Mouse (Mus musculus) layer of hippocampus, postnatal 10 days (tissue): ENCODE data around the gene Prkg1. TPM values are rescaled to one million over a fixed set of nuclear protein-coding genes. Genes with fewer than 3 reads are reported as not detected.
"Not testable (repeated sequence)": the region's sequence is repeated elsewhere in the genome, so short reads cannot be mapped to it uniquely, and the experiment has no call there.

Source experiments
- DNase-seq, 2 experiments: peaks; one replicate each; pipeline ENCODE4 v3.0.0; 2021; ENCODE audit warnings: low spot score in 2 of 2
- total RNA-seq, 2 experiments: library from RNA; stranded (reverse); gene quantifications; 2 replicates each; pipeline ENCODE4 v1.2.3; 2021

Gene Prkg1
- total RNA-seq, 2 experiments from 2014 or later: 21.7 to 23.2 TPM

DNA sequence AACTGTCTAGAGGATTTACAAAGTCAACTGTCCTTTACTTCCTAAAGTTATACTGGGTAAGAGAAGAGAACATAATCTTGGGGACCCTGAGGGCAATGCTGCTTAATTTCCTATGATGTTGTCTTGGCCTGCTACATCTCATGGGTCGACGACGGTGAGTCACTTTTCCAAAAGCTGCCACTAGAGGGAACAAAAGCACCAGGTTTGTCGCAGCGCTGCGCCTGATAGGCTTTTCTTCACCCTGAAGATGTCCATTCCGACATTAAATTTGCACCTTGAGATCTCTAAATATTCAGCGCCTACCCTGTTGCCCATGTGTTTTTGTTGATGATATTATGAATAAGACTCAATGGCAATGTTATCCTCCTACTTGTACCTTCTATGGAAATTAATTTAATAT is 1100.6 kb downstream of the Prkg1 start:
- peak; percentile 72 to 80 for DNase-seq

DNA sequence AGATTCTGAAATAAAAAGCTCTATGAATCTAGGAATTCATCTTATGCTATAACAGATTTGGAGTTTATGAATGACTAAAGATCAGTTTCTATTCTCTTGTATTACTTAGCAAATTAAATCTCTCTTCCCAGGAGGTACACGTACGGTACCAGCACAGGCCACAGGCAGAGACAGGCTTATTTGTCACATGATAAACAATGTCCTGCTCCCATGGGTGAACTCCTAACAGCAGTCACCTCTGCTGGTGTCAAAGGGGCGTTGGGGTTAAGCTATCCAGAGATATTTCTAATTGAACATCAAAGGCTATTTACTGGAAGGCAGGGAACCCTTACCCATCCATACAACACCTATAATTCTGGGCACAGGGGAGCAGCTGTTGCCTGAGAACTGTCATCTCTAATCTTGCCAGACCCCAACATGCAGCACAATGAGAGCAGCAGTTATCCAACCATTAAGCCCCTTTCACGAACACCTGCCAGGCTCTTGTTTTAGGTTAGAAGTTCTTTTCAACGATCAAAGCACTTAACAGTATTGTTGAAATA is 1122.1 kb downstream of the Prkg1 start:
- DNase-seq: no peak

DNA sequence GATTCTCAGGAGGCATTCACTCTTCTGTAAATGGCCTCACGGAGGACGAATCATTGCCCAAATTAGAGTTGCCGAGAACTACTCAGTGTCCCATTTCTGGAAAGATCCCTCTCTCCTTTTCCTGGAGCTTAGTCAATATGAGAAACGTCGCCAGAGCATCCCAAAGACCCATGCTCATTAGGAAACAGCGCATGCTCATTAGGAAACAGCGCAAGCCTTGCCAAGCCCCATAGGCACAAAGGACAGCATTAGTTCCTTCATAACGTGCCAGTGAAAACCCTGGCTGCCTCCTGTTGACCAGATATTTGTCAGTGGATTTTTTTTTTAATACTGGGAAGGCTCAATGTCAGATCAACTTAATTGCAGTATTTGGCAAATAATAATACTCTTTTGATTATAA is 1127.4 kb downstream of the Prkg1 start:
- DNase-seq: peak in 1 of 2 experiments; percentile 16

DNA sequence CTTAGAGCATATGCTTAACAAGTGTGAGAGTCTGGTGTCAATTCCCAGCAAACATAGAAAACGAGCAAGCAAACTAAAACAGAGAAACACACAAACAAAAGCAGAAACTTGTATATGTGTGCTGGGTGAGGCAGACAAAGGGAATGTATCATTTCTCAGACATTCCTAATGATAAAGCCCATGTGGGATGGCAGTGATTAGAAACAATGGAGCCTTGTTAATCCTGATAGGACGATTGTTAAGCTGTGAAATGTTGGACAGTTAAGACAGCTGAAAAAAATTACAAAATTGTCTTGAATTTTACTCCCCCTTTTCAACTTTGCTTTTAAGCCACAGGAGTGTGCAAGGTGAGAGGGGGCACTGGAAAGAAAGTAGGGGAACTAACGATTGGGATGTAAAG is 1133.8 kb downstream of the Prkg1 start:
- no peak for DNase-seq

DNA sequence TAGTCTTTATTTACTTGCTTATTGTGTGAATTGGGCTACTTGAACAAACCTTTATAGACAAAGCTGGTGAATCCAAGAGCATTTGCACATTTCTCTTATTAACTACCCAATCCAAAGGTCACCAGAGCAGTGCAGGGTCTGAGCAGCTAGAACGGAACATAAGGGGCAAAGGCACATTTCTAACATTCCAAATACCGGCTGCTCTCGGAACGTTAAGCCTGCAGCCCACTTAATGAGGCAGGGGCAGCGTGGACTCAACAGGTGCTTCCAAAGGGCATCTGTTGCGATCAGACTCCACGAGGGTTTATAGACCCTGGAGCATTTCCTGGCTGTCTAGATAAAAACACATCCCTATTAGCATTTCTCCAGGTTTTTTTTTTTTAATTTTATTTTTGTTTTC is 1138.8 kb downstream of the Prkg1 start:
- no peak for DNase-seq

DNA sequence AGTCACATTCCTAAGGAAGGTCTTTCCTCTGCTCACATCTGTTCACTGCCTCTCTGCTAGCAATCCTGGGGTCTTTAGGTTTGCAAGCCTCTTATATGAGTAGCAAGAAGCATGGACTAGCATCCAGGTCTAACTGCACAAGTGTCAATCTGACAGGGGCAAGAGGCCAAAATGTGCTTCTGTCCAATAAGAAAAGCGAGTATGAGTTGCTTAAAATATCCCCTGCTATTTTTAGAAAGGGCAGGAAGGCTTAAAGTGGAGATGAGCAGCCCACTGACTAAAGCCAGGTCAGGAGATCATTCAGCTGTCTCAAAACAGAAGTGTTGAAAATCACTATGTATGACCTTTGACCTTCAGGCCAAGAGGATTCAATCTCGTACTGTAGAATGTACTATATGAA is 1139.4 kb downstream of the Prkg1 start:
- DNase-seq: no peak

DNA sequence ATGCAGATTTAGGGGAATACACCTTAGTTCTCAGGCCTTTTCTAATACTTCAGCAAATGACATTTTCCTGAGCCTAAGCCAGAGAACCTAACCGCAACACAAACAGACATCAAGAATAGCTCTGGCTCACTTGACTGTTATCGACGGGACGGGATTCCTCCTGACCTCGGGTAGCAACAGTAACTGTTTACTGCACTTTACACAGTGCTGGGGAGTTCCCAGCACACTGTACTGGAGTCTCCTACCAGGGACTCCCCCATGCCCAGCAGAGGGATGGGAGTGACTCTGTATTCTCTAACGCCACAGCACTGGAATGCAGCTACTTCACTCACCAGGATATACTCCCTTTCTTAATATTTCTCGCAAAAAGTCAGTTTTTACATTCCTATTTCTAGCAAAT is 1141.2 kb downstream of the Prkg1 start:
- DNase-seq: no peak

DNA sequence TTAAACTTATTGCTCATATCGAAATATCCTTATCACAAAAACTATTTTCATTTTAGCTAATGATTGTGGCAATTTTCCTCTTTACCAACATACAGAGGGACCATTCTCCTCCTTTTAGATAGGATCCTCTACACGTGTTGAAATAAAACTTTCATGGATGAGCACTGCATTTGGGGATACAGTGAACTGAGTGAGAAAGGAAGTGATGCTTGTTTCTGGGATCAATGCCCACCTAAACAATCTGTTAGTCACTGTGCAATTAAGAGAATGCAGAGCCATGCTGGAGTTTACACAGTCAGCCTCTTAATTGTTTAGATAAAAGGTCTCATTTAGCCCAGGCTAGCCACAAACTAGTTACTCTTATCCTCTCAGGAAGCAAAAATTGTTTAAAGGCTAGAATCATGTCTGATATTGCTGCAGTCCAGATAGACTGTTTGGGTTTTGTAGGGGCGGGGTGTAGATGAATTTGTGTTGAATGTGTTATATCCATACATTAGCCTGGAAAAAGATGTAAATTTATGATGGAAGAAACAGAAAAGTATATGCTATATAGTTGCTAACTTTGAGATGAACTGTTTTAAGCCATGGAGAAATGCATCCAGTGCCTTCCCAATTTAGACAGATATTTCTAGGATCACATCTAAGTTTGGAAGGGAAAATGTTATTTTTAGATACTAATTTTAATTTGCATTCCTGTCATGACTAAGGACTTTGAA is 1151.5 kb downstream of the Prkg1 start:
- DNase-seq: no peak

DNA sequence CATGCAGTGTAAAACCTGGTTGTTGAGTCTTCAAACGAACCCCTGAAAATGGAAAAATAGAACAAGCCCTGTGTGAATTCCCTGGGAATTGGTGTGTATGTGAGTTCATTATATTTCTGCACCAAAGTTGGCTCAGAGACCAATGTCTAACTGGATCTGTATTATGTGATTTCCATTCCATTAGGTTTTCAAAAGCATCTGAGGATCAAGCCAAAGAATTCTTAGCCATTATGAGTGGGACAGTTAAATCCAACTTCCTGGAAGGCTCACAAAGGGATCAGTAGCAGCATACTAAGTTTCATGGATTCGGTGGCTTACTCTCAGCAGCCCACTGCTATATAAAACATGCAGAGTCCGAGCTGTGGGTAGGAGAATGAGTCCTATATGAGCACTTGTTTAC is 1178.5 kb downstream of the Prkg1 start:
- no peak for DNase-seq

DNA sequence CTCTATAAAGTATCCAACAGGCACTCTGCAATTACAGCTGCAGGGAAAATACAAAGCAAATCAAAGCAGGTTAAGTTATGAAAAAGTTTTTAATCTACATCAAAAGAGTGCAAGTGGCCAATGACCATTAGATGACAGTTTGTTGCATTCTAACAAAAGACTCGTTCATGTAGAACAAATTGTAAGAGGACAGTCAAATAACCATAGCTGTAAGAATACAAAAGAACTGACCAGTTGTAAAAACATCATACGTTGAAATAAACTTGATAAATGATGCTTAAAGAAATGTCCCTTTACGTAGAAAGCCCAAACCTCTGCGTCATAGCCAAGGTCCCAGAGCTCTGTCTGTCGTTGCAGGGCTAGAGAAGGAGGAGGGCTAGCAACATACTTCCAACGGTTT is 1200.3 kb downstream of the Prkg1 start:
- DNase-seq: no peak

DNA sequence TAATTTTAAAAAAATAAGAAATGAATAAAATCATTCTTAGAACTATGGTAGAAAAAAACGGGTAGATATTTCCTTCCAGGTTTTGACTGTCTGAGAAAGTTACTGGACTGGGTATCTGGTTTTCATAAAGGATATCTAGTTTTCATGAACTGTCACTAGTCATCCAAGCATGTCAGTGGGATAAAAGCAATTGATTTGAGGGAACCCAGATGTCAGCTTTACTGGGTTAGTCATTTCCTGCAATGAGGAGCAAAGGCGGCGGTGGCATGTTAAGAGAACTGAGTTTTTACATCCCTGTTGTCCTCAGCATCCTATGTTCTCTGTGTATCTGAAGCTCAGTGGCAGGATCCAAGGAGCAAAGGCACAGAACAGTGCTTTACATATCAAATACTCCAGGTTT is 1201.0 kb downstream of the Prkg1 start:
- DNase-seq: no peak

DNA sequence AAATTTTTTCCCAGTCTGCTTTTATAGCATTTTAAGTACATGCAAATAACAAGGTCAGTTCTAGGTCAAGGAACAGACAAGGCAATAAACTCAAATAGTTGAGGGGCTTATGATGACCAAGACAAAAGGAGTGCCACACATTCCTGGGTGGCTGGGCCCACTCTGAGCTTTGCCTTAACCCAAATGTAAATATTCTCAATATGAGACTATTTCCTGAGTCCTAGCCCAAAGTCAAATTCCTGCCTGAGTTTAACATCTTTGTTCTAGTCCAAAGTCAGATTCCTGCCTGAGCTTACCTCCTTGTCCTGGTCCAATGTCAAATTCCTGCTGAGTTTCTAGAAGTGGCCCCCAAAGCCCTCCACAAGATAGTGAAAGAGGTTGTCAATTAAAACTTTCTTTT is 1206.8 kb downstream of the Prkg1 start:
- no peak for DNase-seq

DNA sequence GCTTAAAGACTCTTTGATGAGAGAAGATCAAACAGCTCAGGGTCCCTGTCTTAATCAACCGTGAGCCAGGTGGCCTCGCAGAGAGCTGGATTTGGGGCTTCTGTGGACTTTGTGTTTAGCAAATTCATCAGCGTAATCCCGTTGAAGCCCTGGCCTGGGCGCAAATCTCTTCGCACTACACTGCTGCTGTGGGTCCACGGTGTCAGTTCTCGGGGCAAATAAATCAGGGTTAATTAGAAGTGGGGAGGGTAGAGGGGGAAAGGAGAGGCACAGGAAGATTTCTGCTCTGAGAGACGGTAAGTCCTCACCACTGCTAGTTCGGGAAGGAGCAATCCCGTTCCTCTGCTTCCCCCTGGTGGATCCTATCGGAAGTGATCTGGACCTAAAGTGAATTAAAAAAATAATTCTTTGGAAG is 1210.4 kb downstream of the Prkg1 start:
- peak; percentile 83 to 86 for DNase-seq

DNA sequence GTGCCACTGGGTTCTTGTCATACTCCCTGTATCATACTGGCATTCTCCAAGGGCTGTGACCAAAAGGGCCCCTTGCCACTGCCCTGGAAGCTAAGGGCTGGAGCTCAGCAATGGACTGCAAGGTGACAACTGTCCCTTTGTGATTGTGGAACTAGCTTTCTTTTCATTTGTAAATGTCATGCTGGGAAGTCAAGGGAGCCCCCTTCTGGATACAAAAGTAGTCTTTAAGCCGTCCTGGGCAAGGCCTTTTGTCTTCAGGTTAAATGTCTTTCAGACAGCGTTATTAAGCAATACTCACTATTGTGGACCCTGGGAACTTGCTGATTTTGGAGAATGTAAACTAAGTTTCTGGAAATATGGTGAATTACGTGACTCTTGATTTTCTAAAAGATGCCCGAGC is 1211.1 kb downstream of the Prkg1 start:
- DNase-seq: no peak

DNA sequence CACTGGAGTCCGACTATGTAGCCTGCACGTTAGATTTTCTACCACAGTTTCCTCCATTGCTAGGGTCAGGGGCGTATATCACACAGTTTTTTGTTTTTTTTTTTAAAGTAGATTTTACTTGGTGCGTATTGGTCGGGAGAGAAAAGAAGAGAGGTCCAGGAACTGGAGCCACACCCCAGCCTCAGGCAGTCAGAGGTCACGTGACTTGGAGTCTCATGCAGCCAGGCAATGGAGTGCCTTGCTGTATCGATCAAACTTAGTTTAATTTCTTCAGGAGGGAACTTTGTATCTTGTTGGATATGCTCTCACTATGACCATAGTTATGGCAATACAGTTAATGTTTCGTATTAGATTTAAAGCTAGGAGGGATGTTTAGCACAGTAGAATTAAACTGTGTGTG is 1212.6 kb downstream of the Prkg1 start:
- no peak for DNase-seq

DNA sequence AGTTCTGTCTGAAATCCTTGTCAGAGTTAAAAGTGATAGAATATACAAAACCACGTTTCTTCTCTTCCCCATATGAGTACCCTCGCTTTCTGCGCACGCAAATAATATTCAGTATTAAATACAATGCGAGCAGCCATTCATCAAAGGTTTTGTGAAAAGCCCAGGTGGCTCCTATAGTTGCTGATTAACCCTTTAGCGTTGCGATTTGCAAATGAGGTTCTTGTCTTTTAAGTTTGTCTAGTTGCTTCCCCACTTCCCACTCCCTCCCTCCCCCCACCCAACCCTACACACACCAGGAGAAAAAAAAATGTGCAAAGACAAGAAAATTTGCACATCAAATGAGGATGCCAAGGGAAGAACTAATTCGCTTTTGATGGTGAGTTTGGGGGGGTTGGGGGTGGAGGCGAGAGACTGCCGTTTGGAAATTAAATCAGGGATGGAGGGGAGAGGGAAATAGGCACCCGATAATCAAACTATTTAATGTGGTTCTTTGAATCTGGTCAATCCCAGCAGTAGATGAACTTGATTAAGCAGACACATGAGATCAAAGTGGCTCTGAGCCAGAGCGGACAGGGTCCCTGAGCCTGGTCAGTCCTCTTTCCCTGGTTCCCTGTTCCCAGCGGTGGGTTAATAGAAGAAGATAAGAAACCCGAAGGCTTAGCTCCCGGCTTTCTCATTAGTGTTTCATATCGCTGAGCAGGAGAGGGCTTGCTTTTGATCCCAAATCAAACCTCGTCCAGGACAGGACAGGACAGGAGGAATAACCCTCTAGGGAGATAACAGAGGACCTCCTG is 1214.8 kb downstream of the Prkg1 start:
- DNase-seq: no peak

DNA sequence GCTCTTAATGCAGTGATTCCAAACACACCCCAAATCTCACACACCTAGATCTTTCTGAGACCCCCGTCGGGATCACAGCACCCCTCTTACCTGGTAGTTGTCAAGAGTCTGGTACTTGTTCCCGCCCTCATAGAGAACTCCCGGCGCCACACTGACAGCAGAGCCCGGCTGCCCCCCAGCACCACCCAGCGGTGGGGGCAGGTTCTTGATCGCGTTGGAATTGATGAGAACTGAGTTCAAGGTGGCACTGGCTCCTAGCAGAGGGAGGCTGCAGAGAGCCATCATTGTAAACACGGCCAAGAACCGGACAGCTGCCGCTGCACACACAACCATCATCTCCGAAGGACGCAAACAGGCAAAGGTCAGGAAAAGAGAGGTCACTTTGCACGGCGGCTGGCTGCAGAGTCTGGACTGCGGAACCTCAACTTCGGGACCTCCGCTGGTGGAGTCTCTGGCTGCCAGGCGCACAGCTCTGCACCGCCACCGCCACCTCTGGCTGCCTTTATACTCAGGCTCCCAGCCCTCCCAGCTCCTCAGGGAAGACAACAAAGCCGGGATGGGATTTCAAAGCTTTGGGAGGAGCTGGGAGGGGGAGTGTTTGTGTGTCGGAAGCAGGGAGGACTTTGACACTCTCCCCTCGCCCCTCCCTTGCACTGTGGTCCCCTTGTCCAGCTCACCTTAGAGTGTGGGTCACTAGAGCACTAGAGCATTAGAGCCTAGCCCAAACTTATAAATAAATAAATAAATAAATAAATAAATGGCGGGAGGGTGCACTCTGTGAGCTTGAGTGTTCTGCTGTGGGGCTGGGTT is 1215.6 kb downstream of the Prkg1 start, which contains the start of gene Dkk1:
Gene Dkk1, minus strand, starts transcription at position 622 of the 810 bp plus-strand sequence.
- peak in 1 of 2 experiments; percentile 29 for DNase-seq

DNA sequence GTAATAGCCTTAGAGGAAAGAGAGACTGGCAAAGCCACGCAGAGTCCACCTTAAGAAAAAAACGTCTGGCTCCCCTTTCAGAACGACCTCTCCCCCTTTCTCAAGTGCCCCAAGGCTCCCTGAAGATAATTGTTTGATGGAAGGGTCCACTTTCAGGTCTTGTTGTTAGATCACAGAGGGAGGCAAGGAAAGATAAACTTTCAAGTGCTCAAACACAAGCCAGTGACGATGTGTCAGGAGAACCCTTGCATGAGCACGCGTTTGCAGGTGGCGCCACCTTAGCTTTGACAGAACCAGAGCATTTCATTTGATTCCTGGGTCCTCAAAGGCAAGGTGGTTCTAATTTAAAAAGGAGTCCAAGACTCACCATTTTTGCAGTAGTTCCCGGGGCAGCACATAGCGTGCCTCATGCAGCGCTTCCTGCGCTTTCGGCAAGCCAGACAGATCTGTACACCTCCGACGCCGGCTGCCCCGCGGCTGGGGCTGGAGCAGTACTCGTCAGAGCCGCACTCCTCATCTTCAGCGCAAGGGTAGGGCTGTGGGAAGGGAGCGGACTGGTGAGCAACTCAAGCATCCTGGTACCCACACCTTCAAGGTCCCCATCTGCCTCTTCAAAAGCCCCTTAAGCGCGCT is 1216.3 kb downstream of the Prkg1 start:
- DNase-seq: no peak

DNA sequence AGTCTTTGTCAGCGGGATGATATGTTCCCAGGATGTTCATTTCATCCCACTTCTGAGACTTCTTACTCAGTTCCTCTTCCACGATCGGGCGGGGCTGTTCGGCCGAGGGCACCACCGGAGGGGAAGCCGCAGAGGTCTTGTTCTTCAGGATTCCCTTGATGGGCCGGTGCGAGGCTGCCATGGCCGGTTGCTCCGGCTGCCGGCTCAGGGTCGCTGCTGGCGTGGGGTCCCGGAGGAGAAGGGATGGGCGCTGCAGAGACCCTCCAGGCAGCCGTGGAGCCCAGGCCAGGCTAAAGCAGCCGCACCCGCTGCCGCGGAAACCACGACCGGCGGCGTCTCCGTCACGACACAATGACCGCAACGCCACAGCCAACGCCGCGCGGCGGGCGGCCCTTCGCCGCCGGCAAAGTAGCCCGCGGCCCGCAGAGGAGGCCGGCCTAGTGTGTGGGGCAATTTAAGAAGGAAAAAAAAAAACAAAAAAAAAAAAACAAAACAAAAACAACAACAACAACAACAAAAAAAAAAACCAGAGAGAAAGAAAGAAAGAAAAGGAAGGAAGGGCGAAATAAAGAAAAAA is 1225.4 kb downstream of the Prkg1 start:
- not testable (repeated sequence) for DNase-seq

DNA sequence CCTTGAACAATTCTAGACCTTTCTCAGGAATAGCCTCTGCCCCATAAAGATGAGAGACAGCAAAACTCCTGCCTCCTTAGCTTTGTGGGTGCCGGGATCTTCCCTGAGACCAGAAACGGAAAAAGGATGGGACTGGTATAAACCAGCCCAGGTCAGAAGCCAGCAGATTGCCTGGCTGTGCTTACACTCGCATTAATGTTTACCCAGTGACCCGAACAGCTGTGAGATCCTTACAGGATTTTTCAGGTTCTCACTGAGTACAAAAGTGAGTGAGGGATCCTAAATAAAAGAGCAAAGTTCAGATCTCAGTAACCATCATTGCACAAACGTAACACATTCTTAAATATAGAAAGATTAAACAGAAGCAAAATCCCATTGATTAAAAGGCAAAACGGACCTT is 1248.1 kb downstream of the Prkg1 start:
- no peak for DNase-seq
